Mouse (Mus musculus) kidney, adult 2 months (tissue): ENCODE data around the gene Tfip11. TPM values are rescaled to one million over a fixed set of nuclear protein-coding genes. Genes with fewer than 3 reads are reported as not detected.

Experiments
- DNase-seq: peaks from one replicate; pipeline ENCODE4 v3.0.0; 2021
- H3K27ac ChIP-seq: fragments of 200-500 bp; 2 replicates; pipeline ENCODE4 v1.5.1; 2012; ENCODE audit warnings: low read depth, low read length, control low read depth, inconsistent platforms; ENCODE audit not compliant: insufficient read depth
- H3K27me3 ChIP-seq: fragments of 200-500 bp; replicated peaks from 2 replicates; pipeline ENCODE4 v1.6.1; 2012; ENCODE audit warnings: mild to moderate bottlenecking, moderate library complexity, low read length, inconsistent platforms; ENCODE audit not compliant: control insufficient read depth, insufficient read depth
- H3K36me3 ChIP-seq: fragments of 200-500 bp; 2 replicates; pipeline ENCODE4 v1.6.1; 2012; ENCODE audit warnings: mild to moderate bottlenecking, moderate library complexity, low read length, inconsistent platforms; ENCODE audit not compliant: control insufficient read depth, insufficient read depth
- H3K4me1 ChIP-seq: fragments of 200-500 bp; 2 replicates; pipeline ENCODE4 v1.6.1; 2011; ENCODE audit warnings: low read length; ENCODE audit not compliant: control insufficient read depth, insufficient read depth
- H3K4me3 ChIP-seq: fragments of 200-500 bp; 2 replicates; pipeline ENCODE4 v1.5.1; 2011; ENCODE audit warnings: mild to moderate bottlenecking, low read depth, low read length, control low read depth; ENCODE audit not compliant: insufficient read depth
- CTCF ChIP-seq: fragments of 200-500 bp; conservative IDR thresholded peaks from 2 replicates; pipeline ENCODE4 v1.5.1; 2011; ENCODE audit warnings: low read depth, mild to moderate bottlenecking, control low read depth, low read length, moderate library complexity, mixed read lengths; ENCODE audit not compliant: insufficient read depth, insufficient read length
- POLR2A ChIP-seq: fragments of 200-500 bp; IDR thresholded peaks from one replicate; pipeline ENCODE4 v1.6.1; 2011; ENCODE audit warnings: low read depth, low read length, control low read depth
- WGBS: fragments of 180-500 bp; shearing (Covaris S2); methylation state at CpG from one replicate; pipeline ENCODE4 v1.1.7; 2018; 5-methylcytosine and 5-hydroxymethylcytosine counted together
- polyA plus RNA-seq: library from polyadenylated mRNA; depleted of rRNA; stranded (reverse); fragments of >200 nt; gene quantifications from 2 replicates; pipeline ENCODE4 v1.2.3, GENCODE M21; 2012

Gene Tfip11
- polyA plus RNA-seq, 1 experiment: 26.7 TPM

GRCm38 (mm10) chr5:112368666-112369065, 42.5 kb downstream of the Tfip11 start:
- H3K27ac ChIP-seq: no peak overlapping the region
- TF ChIP-seq CTCF: no peak
- no peak for TF ChIP-seq POLR2A
- DNase-seq: no peak
- no peak overlapping the region for H3K4me3 ChIP-seq
- WGBS: 93% methylated on average over 10 of the region's 10 CpGs
- no peaks in the 10 kb centered on the region for H3K4me1 ChIP-seq
- peaks cover 2% of the 10 kb centered on the region; the same call in 1 of the 2 replicates for H3K36me3 ChIP-seq
- H3K27me3 ChIP-seq: no peaks in the 10 kb centered on the region

- Histone ChIP-seq H3K36me3 (peaks cover 2% of the 10 kb centered on the region; the same call in 1 of the 2 replicates), H3K4me3 (no peak overlapping the region), H3K4me1 (no peaks in the 10 kb centered on the region), H3K27ac (no peak overlapping the region), H3K27me3 (no peaks in the 10 kb centered on the region)
- no peak for TF ChIP-seq CTCF
- no peak for TF ChIP-seq POLR2A
- DNase-seq: no peak
- WGBS: 88% methylated on average over 13 of the region's 13 CpGs
These were observed 43.2 kb downstream of the Tfip11 start for GRCm38 (mm10) chr5:112369326-112369725.

GRCm38 (mm10) chr5:112370236-112370813, 44.2 kb downstream of the Tfip11 start:
- H3K36me3 ChIP-seq: no peaks in the 10 kb centered on the region; the same call in 1 of the 2 replicates
- WGBS: 91% methylated on average over 12 of the region's 12 CpGs
- DNase-seq: no peak
- no peak overlapping the region for H3K4me3 ChIP-seq
- TF ChIP-seq CTCF: no peak
- TF ChIP-seq POLR2A: no peak
- no peaks in the 10 kb centered on the region for H3K4me1 ChIP-seq
- H3K27ac ChIP-seq: no peak overlapping the region
- no peaks in the 10 kb centered on the region for H3K27me3 ChIP-seq

GRCm38 (mm10) chr5:112371933-112372332, 45.8 kb downstream of the Tfip11 start:
- Histone ChIP-seq H3K36me3 (no peaks in the 10 kb centered on the region; the same call in 1 of the 2 replicates), H3K4me1 (no peaks in the 10 kb centered on the region), H3K27me3 (no peaks in the 10 kb centered on the region), H3K27ac (no peak overlapping the region), H3K4me3 (no peak overlapping the region)
- TF ChIP-seq POLR2A: no peak
- TF ChIP-seq CTCF: no peak
- WGBS: 84% methylated on average over 7 of the region's 7 CpGs
- no peak for DNase-seq

- Histone ChIP-seq H3K4me1 (no peaks in the 10 kb centered on the region), H3K27ac (no peak overlapping the region), H3K27me3 (no peaks in the 10 kb centered on the region), H3K36me3 (no peaks in the 10 kb centered on the region; the same call in 1 of the 2 replicates), H3K4me3 (no peak overlapping the region)
- TF ChIP-seq POLR2A (no peak), CTCF (no peak)
- WGBS: 97% methylated on average over 4 of the region's 4 CpGs
- DNase-seq: no peak
These were observed 50.0 kb downstream of the Tfip11 start for GRCm38 (mm10) chr5:112376111-112376510.

- no peaks in the 10 kb centered on the region; the same call in 1 of the 2 replicates for H3K36me3 ChIP-seq
- DNase-seq: no peak
- H3K4me1 ChIP-seq: no peaks in the 10 kb centered on the region
- H3K27me3 ChIP-seq: no peaks in the 10 kb centered on the region
- H3K27ac ChIP-seq: no peak overlapping the region
- no peak overlapping the region for H3K4me3 ChIP-seq
- WGBS: 96% methylated on average over 1 of the region's 1 CpGs
- no peak for TF ChIP-seq CTCF
- TF ChIP-seq POLR2A: no peak
These were observed 51.2 kb downstream of the Tfip11 start for GRCm38 (mm10) chr5:112377380-112377779.

GRCm38 (mm10) chr5:112378716-112379115, 52.6 kb downstream of the Tfip11 start:
- WGBS: 68% methylated on average over 6 of the region's 6 CpGs
- no peak overlapping the region for H3K4me3 ChIP-seq
- peak; percentile 20 for DNase-seq
- H3K27ac ChIP-seq: no peak overlapping the region
- no peaks in the 10 kb centered on the region; the same call in 1 of the 2 replicates for H3K36me3 ChIP-seq
- no peaks in the 10 kb centered on the region for H3K4me1 ChIP-seq
- H3K27me3 ChIP-seq: no peaks in the 10 kb centered on the region
- TF ChIP-seq POLR2A: no peak
- TF ChIP-seq CTCF: no peak
